Mouse (Mus musculus): Measurements from ENCODE around the gene Nmur1. TPM values are rescaled to one million over a fixed set of nuclear protein-coding genes. Genes with fewer than 3 reads are reported as not detected.

Nmur1 gene
- polyA plus RNA-seq, 1 experiment: 0.21 TPM

Other genes with a start within 250 kb of the Nmur1 start
- gene B3gnt7, start 123.4 kb downstream of the Nmur1 start, polyA plus RNA-seq (2012; rRNA removed): 1.4 and 2.3 TPM in 2 replicates
- gene Ncl, start 66.8 kb downstream of the Nmur1 start, polyA plus RNA-seq (2012; rRNA removed): 64.7 and 132 TPM in 2 replicates
- gene Tex44, start 101 bp upstream of the Nmur1 start, polyA plus RNA-seq (2012; rRNA removed): not detected in 2 replicates
- gene Ptma, start 100.5 kb upstream of the Nmur1 start, polyA plus RNA-seq (2012; rRNA removed): 836 and 1,054 TPM in 2 replicates
- 48.0 and 49.0 TPM in 2 replicates for gene Pde6d, start 156.4 kb upstream of the Nmur1 start, polyA plus RNA-seq (2012; rRNA removed)
- 22.0 and 34.3 TPM in 2 replicates for gene Cops7b, start 156.7 kb upstream of the Nmur1 start, polyA plus RNA-seq (2012; rRNA removed)
- gene Nppc, start 244.3 kb upstream of the Nmur1 start, polyA plus RNA-seq (2012; rRNA removed): 0.10 and 0.22 TPM in 2 replicates

All from urinary bladder, adult 2 months (tissue).